Mouse (Mus musculus): ENCODE results near the gene Stfa2l1.
"Not testable (repeated sequence)": the region's sequence is repeated elsewhere in the genome, so short reads cannot be mapped to it uniquely, and the experiment has no call there.

The Stfa2l1 gene

DNA sequence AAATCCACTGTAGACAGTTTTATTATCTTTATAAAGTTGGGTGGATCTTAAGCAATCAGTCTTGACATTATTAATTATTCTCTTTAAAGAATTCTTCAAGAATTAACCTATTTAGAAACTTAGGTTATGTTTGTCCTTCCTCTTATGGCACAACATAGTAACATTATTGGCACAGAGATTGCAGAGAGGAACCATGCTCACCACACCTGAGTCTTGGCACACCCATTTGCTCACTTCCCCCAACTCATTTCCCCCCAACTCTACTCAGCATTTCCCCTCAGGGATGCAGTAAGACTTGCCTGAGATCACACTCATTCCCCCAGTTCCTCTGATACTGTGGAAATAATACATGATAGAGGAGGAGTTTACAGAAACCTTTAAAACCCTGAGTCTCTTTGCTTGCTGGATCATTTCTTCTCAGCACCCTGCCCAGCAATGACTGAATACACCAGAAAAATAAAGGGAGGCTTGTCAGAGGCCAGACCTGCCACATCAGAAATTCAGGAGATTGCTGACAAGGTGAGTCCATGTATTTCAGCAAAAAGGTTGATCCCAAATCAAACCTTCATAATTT lies at the start of gene Stfa2l1:
TSS of gene Stfa2l1 (plus strand) at position 410 of the 574 bp plus-strand sequence.
- no peak for DNase-seq (ENCODE audit: low read depth, low spot score)

DNA sequence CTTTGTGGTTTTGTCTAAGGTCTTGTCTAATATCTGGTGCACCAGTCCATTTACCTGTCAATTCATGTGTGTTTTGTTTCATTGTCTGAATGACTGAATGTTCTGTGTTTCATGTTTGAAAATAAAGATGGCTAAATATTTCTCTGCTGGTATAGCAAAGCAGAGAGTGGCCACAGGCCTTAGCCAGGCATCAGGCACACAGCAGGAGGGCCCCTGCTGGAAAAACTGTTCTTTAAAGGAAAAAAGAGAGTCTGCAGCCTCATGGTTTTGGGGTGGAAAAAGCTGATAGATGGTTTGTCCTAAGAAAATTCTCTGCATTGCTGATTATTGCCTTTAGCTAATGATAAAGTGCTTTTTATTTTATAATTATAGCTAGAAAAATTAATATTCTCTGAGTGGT lies 45.1 kb upstream of the Stfa2l1 start:
- not testable (repeated sequence) for DNase-seq (ENCODE audit: low read depth, low spot score)

DNA sequence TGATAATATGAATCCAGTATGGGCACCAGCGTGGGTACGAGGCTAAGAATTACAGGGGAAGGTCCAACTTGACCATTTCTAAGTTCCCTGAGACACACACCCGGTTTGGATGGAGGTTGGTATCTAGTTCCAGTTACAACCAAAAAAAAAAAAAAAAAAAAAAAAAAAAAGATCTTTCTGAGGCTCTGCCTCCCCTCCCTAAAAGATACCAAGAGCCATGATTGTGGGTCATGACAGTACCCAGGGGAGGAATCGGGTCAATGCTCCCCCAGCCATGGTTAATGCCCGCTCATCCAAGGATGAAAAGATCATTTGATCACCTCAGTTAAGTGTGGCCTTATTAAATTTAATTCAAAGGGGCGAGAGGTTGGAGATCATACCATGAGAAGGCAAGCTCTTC lies 40.9 kb upstream of the Stfa2l1 start:
- not testable (repeated sequence) for DNase-seq (ENCODE audit: low read depth, low spot score)

DNA sequence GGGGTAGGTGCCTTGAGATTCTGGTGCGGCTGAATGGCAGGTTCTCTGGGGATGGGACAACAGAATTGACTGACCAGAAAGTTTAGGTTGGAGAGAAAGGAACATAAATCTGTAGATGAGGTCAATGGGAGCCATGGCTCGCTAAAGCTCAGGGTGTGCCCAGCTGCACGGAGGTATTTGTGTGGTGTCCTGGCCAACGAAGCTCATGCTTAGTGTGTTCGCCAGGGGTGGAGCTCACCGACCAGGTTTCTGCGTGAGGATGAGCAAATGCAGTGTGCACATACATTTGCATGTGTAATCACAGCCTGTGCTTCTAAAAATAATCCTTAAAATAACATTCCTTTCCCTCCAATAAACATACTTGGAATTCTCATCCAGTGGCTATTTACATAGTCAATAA lies 28.5 kb upstream of the Stfa2l1 start:
- DNase-seq (ENCODE audit: low read depth, low spot score), result no peak

DNA sequence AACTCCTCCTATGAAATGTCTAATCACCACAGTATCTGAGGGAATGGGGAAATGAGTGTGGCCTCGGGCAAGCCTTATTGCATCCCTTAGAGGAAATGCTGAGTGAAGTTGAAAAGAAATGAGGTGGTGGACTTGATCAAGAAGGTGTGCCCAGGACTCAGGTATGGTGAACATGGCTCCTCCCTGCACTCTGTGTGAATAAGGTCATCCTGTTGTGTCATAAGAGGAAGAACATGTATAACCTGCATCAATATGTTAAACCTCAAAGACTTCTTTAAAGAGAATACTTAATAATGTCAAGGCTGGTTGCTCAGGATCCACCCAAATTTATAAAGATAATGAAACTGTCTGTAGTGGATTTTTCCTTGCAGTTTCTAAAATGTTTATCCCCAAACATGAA lies 25.5 kb upstream of the Stfa2l1 start, which contains the start of gene Csta1:
TSS of gene Csta1 (minus strand) at position 101 of the 400 bp plus-strand sequence.
- no peak for DNase-seq (ENCODE audit: low read depth, low spot score)

DNA sequence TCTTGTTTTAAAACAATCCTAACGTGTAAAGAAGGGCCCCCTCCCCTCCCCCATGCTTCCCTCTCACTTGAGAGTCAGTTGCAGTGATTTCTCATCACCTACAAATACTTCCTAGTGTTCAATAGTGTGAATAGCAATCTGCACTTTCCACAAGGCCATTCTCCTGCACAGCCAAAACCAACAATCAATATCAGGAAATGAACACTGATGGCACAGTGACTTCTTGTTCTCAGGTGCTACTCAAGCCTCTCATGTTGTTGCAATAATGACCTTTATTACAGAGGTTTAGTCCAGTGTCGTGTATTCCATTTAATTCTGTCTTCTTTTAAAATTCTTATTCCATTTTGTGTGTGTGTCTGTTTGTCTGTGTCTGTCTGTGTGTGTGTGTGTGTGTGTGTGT lies 18.4 kb upstream of the Stfa2l1 start:
- DNase-seq (ENCODE audit: low read depth, low spot score), result no peak

DNA sequence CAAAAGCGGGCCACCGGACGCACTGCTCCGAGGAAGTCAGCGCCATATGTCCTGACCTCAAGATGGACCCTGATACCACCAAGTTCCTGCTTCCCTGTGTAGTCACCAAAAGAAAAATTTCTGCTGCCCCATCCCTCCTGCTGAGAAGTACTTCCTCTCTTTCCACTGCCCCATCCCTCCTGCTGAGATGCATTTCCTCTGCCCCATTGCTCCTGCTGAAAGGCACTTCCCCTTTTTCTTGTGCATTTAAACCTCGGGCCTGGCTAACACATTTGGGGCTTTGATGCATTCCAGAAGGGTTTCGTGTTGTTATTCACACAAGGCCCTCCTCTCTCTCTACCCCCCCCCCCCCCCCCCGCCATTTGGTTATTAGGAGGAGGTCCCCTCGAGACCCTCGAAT lies 11.2 kb downstream of the Stfa2l1 start:
- DNase-seq (ENCODE audit: low read depth, low spot score), result not testable (repeated sequence)

DNA sequence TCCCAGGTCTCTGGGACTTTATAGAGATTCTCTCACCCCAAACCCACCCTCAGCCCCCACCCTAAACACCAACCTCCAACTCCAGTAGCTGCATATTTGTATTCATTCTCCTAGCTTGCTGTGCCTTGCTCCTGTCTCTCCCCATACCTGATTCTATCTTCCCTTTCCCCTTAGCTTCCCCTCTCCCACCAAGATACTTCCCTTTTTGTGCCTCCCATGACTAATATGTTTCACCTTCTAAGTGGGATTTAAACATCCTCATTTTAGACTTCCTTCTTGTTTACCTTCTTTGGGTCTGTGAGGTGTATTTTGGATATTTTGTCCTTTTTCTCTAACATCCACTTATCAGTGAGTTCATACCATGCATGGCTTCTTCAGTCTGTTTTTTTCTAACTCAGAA lies 19.5 kb downstream of the Stfa2l1 start:
- DNase-seq (ENCODE audit: low read depth, low spot score), result no peak

DNA sequence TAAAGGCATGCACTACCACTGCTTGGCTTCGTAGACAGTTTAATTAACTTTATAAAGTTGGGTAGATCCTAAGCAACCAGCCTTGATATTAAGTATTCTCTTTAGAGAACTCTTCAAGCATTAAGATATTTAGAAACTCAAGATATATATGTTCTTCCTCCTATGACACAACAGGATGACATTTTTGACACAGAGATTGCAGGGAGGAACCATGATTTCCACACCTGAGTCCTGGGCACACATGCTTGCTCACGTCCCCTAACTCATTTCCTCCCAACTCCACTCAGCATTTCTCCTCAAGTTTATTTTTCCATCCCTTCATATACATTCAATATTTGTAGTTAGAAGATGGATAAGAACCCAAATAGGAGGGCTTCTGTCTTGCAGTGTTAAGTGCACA lies 23.3 kb downstream of the Stfa2l1 start:
- DNase-seq (ENCODE audit: low read depth, low spot score), result no peak

DNA sequence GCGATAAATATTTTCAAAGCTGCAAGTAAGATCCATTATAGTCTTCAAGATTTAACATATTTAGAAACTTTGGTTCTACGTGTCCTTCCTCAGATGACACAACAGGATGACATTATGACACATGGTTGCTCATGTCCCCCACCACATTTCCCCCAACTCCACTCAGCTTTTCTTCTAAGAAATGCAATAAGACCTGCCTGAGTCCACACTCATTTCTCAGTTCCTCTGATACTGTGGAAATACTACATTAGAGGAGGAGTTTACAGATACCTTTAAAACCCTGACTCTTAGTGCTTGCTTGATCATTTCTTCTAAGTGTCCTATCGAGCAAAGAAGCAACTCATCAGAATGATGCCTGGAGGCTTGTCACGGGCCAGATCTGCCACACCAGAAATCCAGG lies 27.3 kb downstream of the Stfa2l1 start, which contains the start of gene Gm5483:
TSS of gene Gm5483 (plus strand) at position 301 of the 400 bp plus-strand sequence.
- DNase-seq (ENCODE audit: low read depth, low spot score), result not testable (repeated sequence)

DNA sequence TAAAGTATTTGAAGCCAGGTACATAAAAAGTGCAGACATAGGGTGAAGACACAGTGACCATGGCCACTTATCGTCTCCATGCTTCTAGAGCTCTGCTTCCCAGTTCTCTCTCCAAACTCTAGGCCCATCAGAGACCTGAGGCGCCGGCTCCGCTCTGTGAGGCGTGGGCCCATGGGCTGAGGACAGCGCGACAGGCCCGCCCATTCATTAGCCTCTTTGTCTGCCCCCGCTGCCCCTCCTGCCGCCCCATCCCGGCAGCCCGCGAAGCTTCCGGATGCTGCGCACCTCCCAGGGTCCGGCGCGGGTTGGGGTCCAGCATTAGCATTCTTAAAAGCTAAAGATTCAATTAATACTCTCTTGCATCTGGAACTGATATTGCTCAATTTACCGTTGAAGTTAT lies 42.6 kb downstream of the Stfa2l1 start:
- no peak for DNase-seq (ENCODE audit: low read depth, low spot score)

DNA sequence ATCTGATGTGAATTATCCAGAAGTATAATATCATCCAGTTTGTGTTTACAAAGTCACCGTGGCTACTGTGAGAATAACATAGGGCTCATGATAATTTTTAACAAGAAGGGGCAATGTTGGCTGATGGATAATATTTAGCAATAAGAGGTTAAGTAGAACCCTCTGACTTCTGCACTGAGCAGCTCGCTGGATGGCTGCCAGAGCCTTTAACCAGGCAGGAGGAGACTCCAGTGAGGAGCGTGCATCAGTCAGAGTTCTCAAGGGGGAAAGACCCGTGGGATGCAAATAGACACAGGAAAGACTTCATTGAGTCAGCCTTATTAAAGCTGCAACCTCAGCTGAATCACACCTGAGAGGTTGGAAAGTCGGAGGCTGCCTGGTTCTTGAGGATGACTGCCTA lies 47.2 kb downstream of the Stfa2l1 start:
- DNase-seq (ENCODE audit: low read depth, low spot score), result no peak

DNA sequence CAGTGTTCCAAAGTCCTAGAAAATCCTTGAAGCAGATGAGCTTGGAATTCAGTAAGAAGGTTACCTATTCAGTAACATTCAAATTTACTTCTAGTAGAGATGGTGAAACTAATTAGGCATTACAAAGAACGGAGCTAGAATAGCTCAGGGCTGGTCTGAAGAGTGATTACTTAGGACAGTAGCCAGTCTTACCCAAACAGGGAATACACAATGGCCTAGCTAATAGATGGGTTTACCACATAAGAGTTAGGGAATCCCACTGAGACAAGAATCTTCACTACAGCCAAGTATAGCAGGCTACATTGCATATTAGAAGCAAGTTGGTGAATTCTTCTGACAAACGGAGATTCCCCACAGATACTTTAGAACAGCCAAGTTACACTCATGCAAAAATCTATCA lies 49.1 kb downstream of the Stfa2l1 start:
- DNase-seq (ENCODE audit: low read depth, low spot score), result not testable (repeated sequence)

DNA sequence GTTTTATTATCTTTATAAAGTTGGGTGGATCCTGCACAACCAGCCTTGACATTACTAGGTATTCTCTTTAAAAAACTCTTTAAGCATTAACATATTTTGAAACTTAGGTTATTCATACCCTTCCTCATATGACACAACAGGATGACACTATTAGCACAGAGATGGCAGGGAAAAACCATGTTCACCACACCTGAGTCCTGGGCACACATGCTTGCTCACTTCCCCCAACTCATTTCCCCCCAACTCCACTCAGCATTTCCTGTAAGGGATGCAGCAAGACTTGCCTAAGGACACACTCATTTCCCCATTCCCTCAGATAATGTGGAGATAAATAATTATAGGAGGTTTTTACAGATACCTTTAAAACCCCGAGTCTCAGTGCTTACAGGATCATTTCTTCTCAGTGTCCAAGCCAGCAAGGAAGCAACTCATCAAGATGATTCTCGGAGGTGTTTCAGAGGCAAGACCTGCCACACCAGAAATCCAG lies 53.4 kb downstream of the Stfa2l1 start, which contains the start of gene Gm5416:
TSS of gene Gm5416 (plus strand) at position 437 of the 487 bp plus-strand sequence.
- DNase-seq (ENCODE audit: low read depth, low spot score), result no peak
